Mouse (Mus musculus) urinary bladder, adult 2 months (tissue): ENCODE data around the gene Dock1. TPM values are rescaled to one million over a fixed set of nuclear protein-coding genes. Genes with fewer than 3 reads are reported as not detected.

Experiments used
- DNase-seq: peaks from one replicate; pipeline ENCODE4 v3.0.0; 2022; ENCODE audit warnings: low spot score
- polyA plus RNA-seq: library from polyadenylated mRNA; depleted of rRNA; stranded (reverse); fragments of >200 nt; gene quantifications from 2 replicates; pipeline ENCODE4 v1.2.3, GENCODE M21; 2012

Gene Dock1
- polyA plus RNA-seq, 1 experiment: 16.7 TPM

DNA sequence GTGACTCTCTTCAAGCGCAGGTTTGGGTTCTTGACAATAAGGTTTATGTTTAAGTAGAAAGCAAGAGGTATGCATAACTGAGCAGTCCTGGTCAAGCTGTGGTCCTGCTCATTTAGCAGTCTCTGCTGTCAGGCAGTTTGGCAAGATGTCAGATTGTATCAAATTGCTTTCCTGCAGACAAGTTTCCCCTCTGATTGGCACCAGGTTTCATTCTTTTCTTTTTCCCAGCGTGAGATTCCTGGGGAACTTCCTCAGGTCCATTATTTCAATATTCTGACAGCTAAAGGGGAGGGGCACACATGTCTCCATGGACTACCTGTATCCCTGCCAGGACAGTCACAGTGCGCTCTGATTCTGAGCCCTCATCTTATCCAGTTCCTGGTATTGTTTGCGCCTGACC, 153.4 kb downstream of the Dock1 start:
- no peak for DNase-seq

DNA sequence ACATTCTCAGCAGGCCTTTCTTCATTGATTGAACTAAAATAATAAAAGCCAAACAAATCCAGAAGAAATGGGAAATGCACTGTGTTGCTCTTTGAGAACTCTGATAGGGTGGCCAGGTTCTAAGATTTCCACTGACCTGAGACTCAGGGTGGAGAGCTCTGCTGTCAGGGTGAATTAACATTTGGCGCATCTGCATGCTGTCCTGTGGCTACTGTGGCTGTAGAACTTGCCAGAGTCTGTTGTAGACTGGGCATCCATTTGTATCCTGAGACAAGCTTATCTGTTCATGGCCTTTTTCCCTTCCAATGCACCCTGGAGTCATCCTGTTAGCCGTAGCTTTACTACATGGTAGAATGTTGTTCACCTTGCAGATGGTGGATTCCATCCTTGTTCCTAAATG, 169.6 kb downstream of the Dock1 start:
- DNase-seq: no peak

DNA sequence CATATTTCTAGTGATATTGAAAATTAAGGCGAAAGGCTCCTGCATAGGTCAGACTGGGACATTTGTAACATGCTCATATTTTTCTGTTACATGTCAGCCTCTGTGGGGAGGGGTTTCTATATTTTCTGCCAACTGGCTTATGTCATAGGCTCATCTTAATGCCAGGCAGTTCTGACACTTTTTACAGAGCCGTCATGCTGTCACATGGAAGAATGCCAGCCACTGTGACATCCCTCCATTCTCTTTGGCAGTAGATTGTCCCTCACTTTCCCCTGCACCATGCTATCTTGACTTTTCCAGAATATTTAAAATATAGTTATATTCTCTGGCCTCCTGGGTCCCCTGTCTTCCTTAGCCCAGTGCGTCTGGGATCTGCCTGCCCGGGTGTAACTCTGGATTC, 172.3 kb downstream of the Dock1 start:
- DNase-seq: no peak

DNA sequence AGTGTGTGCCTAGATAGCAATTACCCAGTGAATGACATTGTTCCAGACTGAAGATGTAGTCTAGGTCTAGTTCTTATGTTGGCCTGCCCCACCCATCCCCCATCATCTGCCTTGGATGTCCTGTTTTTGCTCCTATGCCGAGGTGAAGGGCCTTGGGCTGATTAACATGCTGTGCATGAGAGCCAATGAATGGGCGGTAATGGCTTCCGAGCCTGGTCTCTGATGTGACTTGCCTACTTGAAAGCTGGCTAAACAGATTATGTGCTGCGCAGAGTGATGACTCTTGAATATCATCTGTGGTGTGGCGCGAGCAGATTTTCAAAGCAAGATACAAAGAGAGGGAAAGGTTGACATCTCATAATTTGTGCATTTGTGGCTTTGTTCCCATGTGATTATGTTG, 191.5 kb downstream of the Dock1 start:
- DNase-seq: no peak

DNA sequence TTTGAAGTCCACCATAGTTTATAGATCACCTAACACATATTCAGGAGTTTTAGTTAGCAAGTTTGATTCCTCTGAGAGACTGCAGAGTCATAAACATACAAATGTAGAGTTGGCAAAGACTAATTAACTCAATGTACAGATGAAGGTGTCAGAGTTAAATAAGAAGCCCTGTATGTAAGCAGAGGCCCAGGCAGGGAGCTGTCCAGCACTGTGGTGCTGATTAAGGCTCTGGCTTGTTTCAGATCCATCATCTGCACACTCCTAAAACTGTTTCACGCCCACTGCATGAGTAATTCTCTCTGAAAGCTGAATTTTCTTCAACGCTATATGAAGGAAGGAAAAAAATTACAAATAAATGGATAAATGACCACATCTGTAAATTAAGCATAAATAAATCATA, 193.7 kb downstream of the Dock1 start:
- peak; percentile 21 for DNase-seq

DNA sequence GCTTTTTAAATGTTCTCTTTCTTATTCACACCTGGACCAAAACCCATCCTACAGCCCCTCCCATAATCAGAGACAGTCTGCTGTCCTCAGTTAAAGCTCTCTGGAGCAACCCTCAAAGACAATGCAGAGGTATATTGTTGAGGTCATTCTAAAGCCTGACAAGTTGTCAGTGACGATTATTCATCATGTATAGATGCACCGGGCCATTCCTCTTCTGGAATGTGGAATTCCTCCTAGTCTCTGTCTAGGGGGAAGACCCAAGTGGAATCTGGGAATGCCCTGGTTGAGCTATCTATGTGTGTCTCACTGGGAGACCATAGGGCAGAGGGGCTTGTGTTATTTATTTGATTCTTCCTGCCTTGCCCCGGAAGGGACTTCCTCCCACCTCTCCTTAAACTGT, 202.1 kb downstream of the Dock1 start:
- DNase-seq: no peak

DNA sequence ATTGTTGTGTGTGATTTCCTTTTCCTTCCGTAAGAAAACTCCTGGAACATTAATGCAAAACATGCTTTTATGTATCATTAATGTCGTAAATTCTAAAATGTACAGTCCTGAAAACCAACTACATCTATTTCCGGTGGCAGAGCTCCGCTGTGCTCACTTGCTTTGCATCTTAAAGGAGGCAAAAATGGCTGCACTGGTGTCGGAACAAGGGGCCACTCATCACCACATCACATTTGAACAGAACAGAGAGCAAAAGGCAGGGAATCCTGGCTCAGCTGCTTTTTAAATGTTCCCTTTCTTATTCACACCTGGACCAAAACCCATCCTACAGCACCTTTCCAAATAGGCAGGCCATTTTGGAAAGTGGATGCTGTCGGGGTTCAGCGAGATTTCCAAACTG, 202.5 kb downstream of the Dock1 start:
- no peak for DNase-seq

DNA sequence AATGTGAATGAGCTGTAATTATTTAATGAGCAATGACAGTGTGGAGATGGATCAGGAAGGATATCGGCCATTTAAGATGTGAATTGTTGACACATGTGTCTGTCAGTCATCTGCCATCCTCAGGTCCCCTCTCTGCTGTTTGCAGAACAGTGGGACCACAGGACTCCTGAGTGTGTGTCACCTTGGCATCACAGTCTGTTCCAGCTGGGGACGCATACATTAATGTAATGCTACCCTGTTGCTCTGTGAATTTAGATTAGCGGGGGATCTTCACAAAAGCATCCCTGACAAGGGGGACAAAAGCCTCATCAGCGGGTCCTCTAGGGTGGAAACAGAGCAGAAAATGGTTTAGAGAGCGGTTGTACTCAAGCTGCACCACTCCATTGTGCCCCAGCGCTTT, 208.5 kb downstream of the Dock1 start:
- DNase-seq: no peak

DNA sequence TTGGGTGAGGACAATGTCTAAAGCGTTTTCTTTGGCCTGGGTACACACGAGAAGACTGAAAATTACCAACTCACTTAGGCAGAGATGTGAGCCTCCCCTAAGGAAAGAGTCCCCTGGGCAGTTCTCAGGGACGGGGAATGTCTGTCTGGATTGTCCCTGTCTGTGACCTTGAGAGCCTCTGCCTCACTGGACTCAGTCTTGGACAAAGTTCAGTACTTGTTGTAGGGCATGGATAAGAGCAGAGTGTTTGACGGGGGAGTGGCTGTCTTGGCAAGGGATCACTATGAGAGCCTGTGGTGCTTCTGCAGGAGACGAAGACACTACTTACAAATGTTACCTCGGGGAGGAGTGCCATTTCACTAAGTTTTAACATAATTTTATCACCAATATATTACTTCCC, 210.0 kb downstream of the Dock1 start:
- DNase-seq: no peak

DNA sequence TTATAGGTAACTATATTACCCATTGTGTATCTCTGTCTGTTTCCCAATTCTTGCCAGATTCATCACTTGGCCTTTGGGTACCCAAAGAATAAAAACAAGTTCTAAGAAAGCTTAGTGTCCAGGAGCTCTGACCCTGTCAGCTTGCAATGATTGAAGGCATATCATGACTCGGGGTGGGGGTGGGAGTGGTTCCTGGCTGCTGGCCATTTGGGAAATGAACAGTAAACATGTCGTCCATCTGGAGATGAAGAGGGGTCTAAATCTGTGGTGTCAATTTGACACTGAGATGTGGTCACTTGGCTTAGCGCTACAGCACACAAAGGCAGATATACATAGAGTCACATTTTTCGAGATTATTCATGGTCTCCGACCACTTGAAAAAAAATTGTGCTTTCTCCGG, 213.1 kb downstream of the Dock1 start:
- DNase-seq: no peak

DNA sequence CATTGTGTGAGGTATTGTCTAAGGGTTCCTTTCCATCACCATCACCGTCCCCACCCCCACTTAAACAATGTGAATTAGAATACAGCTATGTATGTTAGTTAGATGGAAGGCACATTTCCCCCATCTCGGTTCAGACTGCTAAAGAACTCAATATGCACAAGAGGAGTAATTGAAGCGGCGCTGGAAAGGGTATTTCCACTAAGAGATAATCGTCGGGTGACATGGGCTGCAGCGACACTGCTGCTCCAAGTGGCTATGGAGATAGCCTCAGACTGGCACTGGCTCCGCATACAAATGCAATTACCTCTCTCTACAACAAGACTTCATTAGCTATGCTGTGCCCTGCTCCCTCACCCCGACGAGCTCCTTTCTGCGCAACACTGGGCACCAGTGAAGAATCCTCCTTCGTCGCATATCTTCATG, 222.0 kb downstream of the Dock1 start:
- no peak for DNase-seq

DNA sequence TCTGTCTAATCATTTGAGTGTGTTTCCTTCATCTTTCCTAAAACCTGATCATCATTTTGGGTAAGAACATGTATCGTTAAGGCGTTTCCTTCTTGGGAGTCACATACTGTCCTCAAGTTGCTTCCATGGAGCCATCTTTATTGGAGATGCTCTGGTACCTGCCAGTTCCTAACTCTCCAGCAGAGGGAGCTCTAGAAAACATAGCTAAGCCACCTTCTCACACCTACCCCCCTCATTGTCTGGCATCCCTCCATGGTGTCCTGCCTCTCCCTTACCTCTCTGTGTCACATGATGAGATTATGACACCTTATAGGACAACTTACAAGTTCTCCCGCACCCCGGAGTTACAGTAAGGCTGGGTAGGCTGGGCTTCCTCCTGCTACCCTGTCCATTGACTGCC, 222.5 kb downstream of the Dock1 start:
- no peak for DNase-seq

DNA sequence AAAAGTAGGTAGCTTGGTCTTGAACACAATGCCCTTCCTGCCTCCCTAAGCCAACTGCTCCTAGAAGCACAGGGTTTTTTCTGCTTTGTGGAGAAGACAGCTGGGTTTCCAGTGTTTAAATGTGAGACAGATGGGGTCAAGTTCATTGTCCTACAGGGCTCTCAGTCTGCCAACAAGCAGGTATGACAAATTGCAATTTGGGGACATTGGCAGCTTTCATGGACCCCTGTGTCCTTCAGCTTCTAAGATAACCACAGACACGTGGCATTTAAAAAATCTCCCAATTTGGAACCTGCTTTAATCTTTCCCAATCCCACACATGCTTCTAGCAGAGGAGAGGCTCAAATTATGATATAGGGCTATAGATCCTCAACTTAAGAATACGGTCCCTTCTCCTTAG, 224.2 kb downstream of the Dock1 start:
- no peak for DNase-seq

DNA sequence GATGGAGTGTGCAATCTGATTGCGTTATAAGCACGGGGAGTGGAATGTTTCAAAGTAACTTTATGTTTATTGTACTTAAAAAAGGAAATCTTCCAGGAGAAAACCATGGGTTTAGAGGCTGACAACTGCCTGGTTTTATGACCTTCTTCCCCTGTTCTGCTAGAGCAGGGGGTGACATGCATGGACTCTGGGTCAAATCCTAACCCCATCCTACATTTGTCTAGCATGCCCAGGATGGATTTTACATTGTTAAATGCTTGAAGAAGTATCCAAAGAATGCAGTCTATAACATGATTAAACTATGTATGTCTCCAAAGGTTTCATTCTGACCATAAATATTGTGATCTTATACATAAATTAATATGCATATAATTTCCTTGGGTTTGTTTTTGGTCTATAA, 229.0 kb downstream of the Dock1 start:
- DNase-seq: no peak

DNA sequence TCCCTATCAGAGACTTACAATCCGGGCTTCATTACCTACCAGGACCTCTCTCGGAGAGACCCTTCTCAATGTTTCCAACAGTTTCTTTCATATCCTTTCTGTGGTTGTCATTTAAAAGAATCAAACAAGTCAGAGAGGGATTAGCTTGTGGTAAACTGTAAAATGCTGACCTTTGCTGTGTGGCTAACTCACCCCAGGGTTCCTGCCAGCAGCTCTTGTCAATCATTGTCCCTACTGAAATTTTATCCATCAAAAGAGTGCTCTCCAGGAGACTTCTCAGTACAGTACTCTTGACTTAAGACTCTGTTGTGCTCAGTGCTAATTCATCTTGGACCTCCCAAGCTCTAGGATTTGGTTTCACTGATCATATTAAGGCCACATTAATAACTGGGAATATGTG, 231.5 kb downstream of the Dock1 start:
- no peak for DNase-seq

DNA sequence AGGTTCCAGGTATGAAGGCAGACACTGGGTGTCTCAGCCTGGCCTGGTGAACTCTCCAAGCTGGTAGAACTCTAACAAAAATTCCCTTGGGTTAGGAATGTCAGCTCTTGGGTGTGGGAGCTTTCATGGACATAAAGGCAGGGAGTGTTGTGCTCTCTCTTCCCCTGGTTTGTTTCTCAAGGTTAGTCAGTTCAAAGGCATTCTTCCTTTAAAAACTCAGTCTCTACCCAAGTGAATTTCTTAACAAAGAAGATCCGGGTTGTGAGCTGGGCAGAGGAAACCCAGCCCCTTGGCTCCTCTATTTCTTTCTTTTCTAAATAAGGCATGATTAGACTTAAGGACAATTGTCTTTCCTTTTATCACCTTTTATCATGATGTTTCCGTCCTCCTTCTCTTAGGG, 261.4 kb downstream of the Dock1 start:
- DNase-seq: no peak

DNA sequence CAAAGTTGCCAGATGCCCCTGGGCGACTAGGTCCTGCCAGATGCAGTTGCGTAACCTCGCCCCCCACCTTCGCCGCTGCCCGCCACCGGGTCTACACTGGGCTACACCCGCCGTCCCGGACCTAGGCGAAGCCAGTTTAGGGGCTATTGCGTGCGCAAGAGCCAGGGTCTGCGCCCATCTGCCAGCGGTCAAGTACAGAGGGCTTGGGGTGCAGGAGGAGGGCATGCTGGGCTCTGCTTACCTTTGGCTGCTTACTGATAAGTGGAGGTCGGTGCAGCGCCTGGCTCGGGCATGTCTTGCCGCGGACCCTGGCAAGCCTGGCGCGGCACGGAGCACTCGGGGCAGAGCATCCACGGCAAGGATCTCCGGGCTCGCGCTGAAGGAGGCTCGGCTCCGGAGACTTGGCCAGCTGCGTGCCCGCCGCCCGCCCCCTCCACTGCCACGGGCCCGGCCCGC, 267.0 kb downstream of the Dock1 start:
- DNase-seq: no peak

DNA sequence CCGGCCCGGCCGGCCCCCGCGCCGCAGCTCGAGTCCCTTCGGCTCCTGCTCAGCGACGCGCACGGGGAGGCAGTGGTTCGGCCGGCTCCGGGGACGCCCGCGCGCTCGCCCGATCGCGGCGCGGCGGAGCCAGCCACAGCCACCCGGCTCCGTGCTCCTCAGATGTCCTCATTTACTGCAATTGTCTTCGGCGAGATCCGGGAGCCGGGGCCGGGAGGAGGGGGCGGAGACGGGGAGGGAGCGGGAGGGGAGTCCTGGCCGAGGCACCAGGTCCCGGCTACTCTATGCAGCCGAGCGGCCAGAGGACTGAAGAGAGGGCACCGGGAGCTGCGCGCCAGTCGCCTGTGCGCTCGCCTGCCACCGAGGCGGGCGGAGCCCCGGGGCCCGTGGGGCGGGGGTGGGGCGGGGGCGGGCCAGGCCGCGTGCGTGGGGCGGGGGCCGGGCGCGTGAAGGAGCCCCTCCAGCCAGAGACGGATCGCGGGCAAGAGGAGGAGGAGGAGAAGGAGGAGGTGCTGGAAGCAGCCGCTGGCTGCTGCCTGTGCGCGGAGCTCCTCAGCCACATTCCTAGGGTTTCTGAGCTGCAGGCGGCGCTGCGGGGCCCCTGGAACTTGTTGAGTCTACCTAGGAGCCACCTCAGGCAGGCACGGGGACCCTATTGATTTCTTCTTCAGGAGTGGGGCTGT, 267.6 kb downstream of the Dock1 start, which contains the start of gene Fam196a:
Gene Fam196a (minus strand): TSS at position 504 of the 683 bp plus-strand sequence.
- no peak for DNase-seq

DNA sequence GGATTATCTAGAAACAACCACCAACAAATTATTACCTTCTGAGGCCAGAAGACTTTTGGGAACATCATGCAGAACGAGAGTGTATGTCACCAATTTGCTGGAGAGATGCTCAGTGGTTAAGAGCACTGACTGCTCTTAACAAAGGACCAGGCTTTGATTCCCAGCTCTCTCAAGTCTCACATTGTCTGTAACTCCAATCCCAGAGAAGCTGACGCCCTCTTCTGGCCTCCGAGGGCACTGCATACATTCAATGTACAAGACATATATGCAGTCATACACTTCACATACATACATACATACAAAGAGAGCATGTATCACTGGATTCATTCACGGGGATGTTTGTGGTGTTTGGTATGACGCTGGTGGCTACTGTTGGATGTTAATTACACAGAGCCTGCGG, 271.4 kb downstream of the Dock1 start:
- no peak for DNase-seq

DNA sequence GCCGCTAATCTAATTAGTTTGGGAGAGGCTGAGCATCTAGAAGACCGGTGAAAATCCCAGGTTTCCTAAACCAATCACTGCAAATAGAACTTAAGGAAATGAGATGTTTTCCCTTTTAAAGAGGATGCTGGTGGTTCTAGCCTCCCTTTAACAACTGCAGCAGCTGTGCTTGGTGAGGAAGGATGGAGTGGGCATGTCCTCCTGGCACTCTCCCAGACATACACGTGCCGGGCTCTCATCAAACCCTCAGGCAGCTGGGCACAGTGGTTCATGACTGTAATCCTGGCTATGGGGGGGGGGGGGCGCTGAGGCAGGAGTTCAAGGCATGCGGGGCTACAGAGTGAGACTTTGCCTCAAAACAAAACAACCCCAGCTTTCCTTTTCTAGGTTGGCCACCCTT, 272.6 kb downstream of the Dock1 start:
- no peak for DNase-seq

DNA sequence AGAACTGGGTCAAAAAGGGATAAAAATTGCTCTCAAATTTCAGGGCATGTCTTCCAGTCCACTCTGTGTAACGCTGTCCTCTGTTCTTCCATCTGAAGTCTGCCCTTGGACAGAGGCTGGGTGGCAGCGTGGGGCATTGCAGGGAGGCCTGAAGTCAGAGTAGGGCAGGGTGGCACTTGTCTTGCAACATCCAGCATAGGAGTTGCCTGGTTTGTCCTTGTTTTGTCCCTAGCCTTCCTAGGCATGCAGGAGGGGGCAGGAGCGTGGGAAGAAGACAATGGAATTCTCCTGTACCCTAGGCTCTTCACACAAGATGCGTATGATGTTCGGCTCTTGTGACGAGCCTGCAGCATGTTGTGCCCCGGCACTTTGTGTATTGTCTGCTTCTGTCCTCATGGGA, 273.2 kb downstream of the Dock1 start:
- no peak for DNase-seq

DNA sequence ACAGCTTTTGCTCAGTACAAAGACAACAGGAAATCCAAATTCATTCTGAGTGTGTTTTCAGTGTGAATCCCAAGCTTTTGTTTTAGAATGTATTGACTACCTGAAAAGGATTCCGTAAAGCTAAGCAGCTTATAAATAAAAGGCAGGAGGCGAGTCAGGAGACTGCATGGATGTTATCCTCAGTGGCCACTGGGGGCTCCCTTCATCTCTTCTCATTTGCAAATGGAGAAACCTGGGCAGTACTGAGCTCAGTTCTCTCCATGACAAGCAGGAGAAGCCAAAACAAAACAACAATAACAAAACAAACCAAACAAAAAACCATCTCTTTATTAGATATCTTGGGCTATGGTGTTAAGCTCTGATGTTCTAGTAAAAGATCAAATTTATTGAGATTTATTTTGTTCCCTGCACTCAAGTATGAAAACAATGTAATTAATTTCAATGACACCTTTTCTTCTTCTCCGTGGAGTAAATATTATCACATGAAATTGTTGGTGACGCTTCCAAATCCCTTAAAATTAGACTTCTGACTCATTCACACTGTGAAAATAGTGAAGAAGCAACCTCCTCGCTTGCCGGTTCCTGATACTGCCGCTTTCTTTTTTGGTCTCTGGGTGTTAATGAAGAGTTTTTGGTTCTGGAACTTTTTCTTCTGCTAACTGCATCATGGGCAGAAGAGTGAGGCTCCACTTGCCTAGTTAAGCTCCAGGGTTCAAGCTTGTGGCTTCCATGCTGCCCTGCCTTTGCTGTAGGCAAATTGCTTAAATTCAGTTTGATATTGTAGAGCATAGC, 275.7 kb downstream of the Dock1 start:
- DNase-seq: no peak

DNA sequence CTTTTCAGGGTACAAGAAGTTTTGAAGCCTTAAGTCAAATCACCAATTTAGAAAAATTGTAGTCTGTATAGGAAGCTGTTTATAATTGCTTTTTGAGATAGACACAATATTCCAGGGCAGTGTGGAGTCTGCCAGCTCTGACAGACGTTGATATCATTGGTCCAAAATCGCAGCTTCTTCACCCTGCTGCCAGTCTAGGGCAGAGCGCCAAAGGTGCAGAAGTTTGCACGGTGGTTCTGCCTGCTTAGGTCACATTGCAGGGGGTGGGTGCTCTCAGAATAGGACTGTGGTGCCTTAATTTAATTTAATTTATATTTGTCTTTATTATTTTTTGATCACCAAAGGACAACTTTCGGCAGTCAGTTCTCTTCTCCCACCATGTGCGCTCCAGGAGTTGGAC, 288.6 kb downstream of the Dock1 start:
- DNase-seq: no peak
